Mouse (Mus musculus) intestine, embryonic 16.5 days (tissue): Measurements from ENCODE around the gene Rubcn. TPM values are rescaled to one million over a fixed set of nuclear protein-coding genes. Genes with fewer than 3 reads are reported as not detected.

Source experiments
- ATAC-seq: fragments of 200-750 bp; cut with Nextera tagmentation; 2 replicates; pipeline ENCODE4 v1.8.0; 2017; ENCODE audit warnings: moderate TSS enrichment, moderate library complexity
- H3K27ac ChIP-seq: fragments of 300-500 bp; sonication (generic); 2 replicates; pipeline ENCODE4 v1.5.1; 2014; ENCODE audit warnings: mild to moderate bottlenecking, low read length
- H3K27me3 ChIP-seq: fragments of 300-500 bp; sonication (generic); replicated peaks from 2 replicates; pipeline ENCODE4 v1.6.1; 2014; ENCODE audit warnings: low read length, control low read depth, mixed read lengths; ENCODE audit not compliant: control insufficient read depth, insufficient read depth
- H3K36me3 ChIP-seq: fragments of 300-500 bp; sonication (generic); 2 replicates; pipeline ENCODE4 v1.6.1; 2014; ENCODE audit warnings: low read length, control low read depth; ENCODE audit not compliant: control insufficient read depth, insufficient read depth
- H3K4me1 ChIP-seq: fragments of 300-500 bp; sonication (generic); 2 replicates; pipeline ENCODE4 v1.6.1; 2014; ENCODE audit warnings: low read length, control low read depth, mixed read lengths; ENCODE audit not compliant: control insufficient read depth, insufficient read depth
- H3K4me2 ChIP-seq: fragments of 300-500 bp; sonication (generic); 2 replicates; pipeline ENCODE4 v1.6.1; 2014; ENCODE audit warnings: low read depth, low read length, control low read depth
- H3K4me3 ChIP-seq: fragments of 300-500 bp; sonication (generic); 2 replicates; pipeline ENCODE4 v1.5.1; 2014; ENCODE audit warnings: mild to moderate bottlenecking, low read length
- H3K9ac ChIP-seq: fragments of 300-500 bp; sonication (generic); 2 replicates; pipeline ENCODE4 v1.6.1; 2014; ENCODE audit warnings: low read depth, low read length
- H3K9me3 ChIP-seq: fragments of 300-500 bp; sonication (generic); 2 replicates; pipeline ENCODE4 v1.6.1; 2016; ENCODE audit warnings: low read length, control low read depth; ENCODE audit not compliant: control insufficient read depth
- WGBS: fragments of 180-500 bp; shearing (Covaris S2); extraction: QIAGEN DNeasy Blood & Tissue Kit; methylation state at CpG from one replicate; pipeline ENCODE4 v1.1.7; 2014; 5-methylcytosine and 5-hydroxymethylcytosine counted together
- polyA plus RNA-seq: library from polyadenylated mRNA; unstranded; fragments of >200 nt; fragmentation: Nextera tagmentation; extraction: Ambion mirVana; gene quantifications from 2 replicates; pipeline ENCODE4 v1.2.1, GENCODE M21; 2015

The Rubcn gene
- polyA plus RNA-seq, 1 experiment from 2014 or later: 15.3 TPM

DNA sequence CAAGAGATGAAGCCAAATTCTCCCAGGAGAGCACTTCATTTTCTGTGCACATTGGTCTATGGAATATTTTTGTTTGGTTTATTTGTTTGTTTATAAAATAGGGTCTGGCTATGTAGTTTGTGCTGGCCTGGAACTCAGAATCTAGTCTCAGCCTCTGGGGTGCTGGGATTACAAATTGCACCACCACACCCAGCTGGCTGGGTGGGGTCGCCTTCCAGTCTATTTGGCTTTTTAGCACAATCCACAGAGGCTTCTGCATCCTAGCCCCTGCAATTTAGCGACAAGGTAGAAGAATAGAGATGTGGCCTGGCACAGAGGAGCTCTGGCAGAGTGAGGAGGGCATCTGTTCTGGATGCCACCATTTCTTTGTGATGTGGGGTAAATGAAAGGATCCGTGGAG, 63.8 kb downstream of the Rubcn start:
- H3K27ac ChIP-seq: no peak overlapping the region
- no peaks in the 10 kb centered on the region for H3K27me3 ChIP-seq
- H3K4me2 ChIP-seq: no peak overlapping the region
- no peak overlapping the region for H3K9ac ChIP-seq
- H3K36me3 ChIP-seq: no peaks in the 10 kb centered on the region
- no peaks in the 10 kb centered on the region for H3K9me3 ChIP-seq
- H3K4me3 ChIP-seq: no peak overlapping the region
- H3K4me1 ChIP-seq: peaks cover 10% of the 10 kb centered on the region
- ATAC-seq: no peak
- WGBS: 80% methylated on average over 3 of the region's 3 CpGs

GRCm38 (mm10) chr16:32813362-32813761, 64.2 kb downstream of the Rubcn start:
- Histone ChIP-seq H3K27ac (no peak overlapping the region), H3K4me1 (peaks cover 10% of the 10 kb centered on the region), H3K4me3 (no peak overlapping the region), H3K9me3 (no peaks in the 10 kb centered on the region), H3K36me3 (no peaks in the 10 kb centered on the region), H3K4me2 (no peak overlapping the region), H3K9ac (no peak overlapping the region), H3K27me3 (no peaks in the 10 kb centered on the region)
- WGBS: 49% methylated on average over 9 of the region's 9 CpGs
- ATAC-seq: no peak

- no peak overlapping the region for H3K4me2 ChIP-seq
- H3K36me3 ChIP-seq: no peaks in the 10 kb centered on the region
- no peak overlapping the region for H3K4me3 ChIP-seq
- peaks cover 11% of the 10 kb centered on the region for H3K4me1 ChIP-seq
- ATAC-seq: peak; percentile 19; the same call in 1 of the 2 replicates
- 2% methylated on average over 9 of the region's 9 CpGs for WGBS
- H3K9me3 ChIP-seq: no peaks in the 10 kb centered on the region
- no peak overlapping the region for H3K27ac ChIP-seq
- H3K9ac ChIP-seq: no peak overlapping the region
- H3K27me3 ChIP-seq: no peaks in the 10 kb centered on the region
These were observed 64.6 kb downstream of the Rubcn start for GRCm38 (mm10) chr16:32812888-32813361.

GRCm38 (mm10) chr16:32810321-32810720, 67.2 kb downstream of the Rubcn start, which contains the start of gene Smbd1:
TSS of gene Smbd1 (minus strand) at chr16:32810477.
- 85% methylated on average over 4 of the region's 4 CpGs for WGBS
- Histone ChIP-seq H3K4me2 (no peak within 1 kb of the TSS), H3K36me3 (no peaks in the 10 kb centered on the region), H3K9me3 (no peaks in the 10 kb centered on the region), H3K4me1 (peaks cover 14% of the 10 kb centered on the region; the same call in 1 of the 2 replicates), H3K27ac (no peak within 1 kb of the TSS), H3K4me3 (no peak within 1 kb of the TSS), H3K27me3 (no peaks in the 10 kb centered on the region), H3K9ac (no peak within 1 kb of the TSS)
- ATAC-seq: peak; percentile 37; the same call in 1 of the 2 replicates

DNA sequence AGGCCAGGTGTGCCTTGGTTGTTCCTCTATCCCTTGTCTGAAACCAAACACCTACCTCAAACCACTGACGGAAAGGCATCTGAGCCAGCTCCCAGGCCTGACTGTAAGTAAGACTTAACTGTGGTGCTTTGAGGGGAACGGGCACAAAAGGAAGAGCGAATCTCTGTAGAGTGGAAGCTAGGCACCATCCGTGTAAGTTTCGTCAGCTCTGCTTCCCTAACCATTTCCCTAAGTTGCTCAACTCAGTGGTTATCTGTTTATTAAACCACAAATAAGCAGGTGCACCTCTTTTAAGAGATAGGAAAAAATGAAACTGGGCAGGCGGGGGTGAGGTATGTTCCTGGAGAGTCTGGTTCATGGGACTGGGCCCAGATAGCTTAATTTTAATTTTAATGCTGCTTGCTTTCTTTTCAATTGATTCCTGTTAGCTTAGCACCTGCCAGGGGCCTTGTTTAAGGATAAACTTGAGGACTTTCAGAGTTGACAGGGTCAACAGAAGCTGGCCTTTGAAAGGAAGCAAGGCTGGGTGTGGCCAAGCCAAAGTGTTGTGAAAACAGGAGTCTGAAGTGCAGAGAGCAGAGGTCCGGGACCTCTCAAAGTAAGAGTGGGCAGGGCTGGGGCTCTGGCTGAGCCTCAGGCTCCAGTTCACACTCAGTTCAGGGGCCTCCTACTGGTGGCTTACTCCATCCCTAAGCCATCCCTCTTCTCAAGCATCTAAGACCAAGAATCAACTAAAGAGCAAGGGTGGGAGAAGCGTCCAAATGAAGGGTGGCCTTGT, 70.0 kb downstream of the Rubcn start:
- H3K27me3 ChIP-seq: no peaks in the 10 kb centered on the region
- ATAC-seq: peak; percentile 70
- H3K4me2 ChIP-seq: no peak overlapping the region
- 52% methylated on average over 8 of the region's 8 CpGs for WGBS
- H3K9ac ChIP-seq: no peak overlapping the region
- H3K4me1 ChIP-seq: peaks cover 16% of the 10 kb centered on the region; the same call in 1 of the 2 replicates
- H3K9me3 ChIP-seq: no peaks in the 10 kb centered on the region
- H3K36me3 ChIP-seq: no peaks in the 10 kb centered on the region
- H3K27ac ChIP-seq: no peak overlapping the region
- H3K4me3 ChIP-seq: no peak overlapping the region

GRCm38 (mm10) chr16:32805151-32805550, 72.4 kb downstream of the Rubcn start:
- Histone ChIP-seq H3K9me3 (no peaks in the 10 kb centered on the region), H3K4me3 (no peak overlapping the region), H3K9ac (no peak overlapping the region), H3K4me1 (peaks cover 16% of the 10 kb centered on the region; the same call in 1 of the 2 replicates), H3K4me2 (no peak overlapping the region), H3K36me3 (no peaks in the 10 kb centered on the region), H3K27ac (no peak overlapping the region), H3K27me3 (no peaks in the 10 kb centered on the region)
- ATAC-seq: no peak
- 63% methylated on average over 7 of the region's 7 CpGs for WGBS

GRCm38 (mm10) chr16:32803901-32804300, 73.7 kb downstream of the Rubcn start:
- no peak for ATAC-seq
- H3K4me3 ChIP-seq: no peak overlapping the region
- 40% methylated on average over 5 of the region's 5 CpGs for WGBS
- H3K9ac ChIP-seq: no peak overlapping the region
- H3K27ac ChIP-seq: no peak overlapping the region
- H3K4me2 ChIP-seq: no peak overlapping the region
- H3K4me1 ChIP-seq: peaks cover 14% of the 10 kb centered on the region; the same call in 1 of the 2 replicates
- no peaks in the 10 kb centered on the region for H3K36me3 ChIP-seq
- H3K27me3 ChIP-seq: no peaks in the 10 kb centered on the region
- no peaks in the 10 kb centered on the region for H3K9me3 ChIP-seq

GRCm38 (mm10) chr16:32803252-32803853, 74.2 kb downstream of the Rubcn start:
- WGBS: 45% methylated on average over 6 of the region's 6 CpGs
- ATAC-seq: peak; percentile 26; the same call in 1 of the 2 replicates
- peaks cover 16% of the 10 kb centered on the region; the same call in 1 of the 2 replicates for H3K4me1 ChIP-seq
- no peak overlapping the region for H3K4me3 ChIP-seq
- H3K9ac ChIP-seq: no peak overlapping the region
- no peaks in the 10 kb centered on the region for H3K27me3 ChIP-seq
- no peak overlapping the region for H3K27ac ChIP-seq
- H3K4me2 ChIP-seq: no peak overlapping the region
- no peaks in the 10 kb centered on the region for H3K36me3 ChIP-seq
- no peaks in the 10 kb centered on the region for H3K9me3 ChIP-seq

DNA sequence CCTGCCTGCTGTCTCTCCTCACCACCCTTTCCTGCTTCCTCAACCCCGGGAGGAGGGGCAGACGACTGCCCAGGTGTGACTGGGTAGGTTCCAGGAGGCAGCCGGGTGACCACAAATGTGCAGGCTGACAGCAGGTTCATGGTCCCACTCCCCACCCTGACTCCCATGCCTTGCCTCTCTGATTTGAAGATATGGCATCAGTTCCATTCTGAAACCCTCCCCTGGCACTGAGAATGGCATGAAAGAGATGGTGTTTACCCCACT, 80.2 kb downstream of the Rubcn start, which contains the start of gene Muc20:
Gene Muc20 (minus strand): TSS at position 10 of the 264 bp plus-strand sequence.
- no peaks in the 10 kb centered on the region for H3K27me3 ChIP-seq
- H3K36me3 ChIP-seq: no peaks in the 10 kb centered on the region
- ATAC-seq: no peak
- no peak within 1 kb of the TSS for H3K9ac ChIP-seq
- no peak within 1 kb of the TSS for H3K4me3 ChIP-seq
- no peak within 1 kb of the TSS for H3K27ac ChIP-seq
- 0 out of 2 replicates have a peak, but pooled peaks cover 2% of the 10 kb centered on the region for H3K4me1 ChIP-seq
- no peak within 1 kb of the TSS for H3K4me2 ChIP-seq
- H3K9me3 ChIP-seq: no peaks in the 10 kb centered on the region
- 70% methylated on average over 3 of the region's 3 CpGs for WGBS
